Mouse (Mus musculus) hindbrain, postnatal 0 days (tissue): ENCODE measurements around the gene Fbxo3. TPM values are rescaled to one million over a fixed set of nuclear protein-coding genes. Genes with fewer than 3 reads are reported as not detected.
"Not testable (repeated sequence)": the region's sequence is repeated elsewhere in the genome, so short reads cannot be mapped to it uniquely, and the experiment has no call there.

Experiments used
- ATAC-seq: fragments of 200-750 bp; cut with Nextera tagmentation; 2 replicates; pipeline ENCODE4 v1.8.0; 2017; ENCODE audit warnings: mild to moderate bottlenecking, moderate TSS enrichment, moderate library complexity
- DNase-seq: peaks from one replicate; pipeline ENCODE4 v3.0.0-alpha.2; 2015; ENCODE audit warnings: low spot score
- H3K27ac ChIP-seq: fragments of 300-500 bp; sonication (generic); 2 replicates; pipeline ENCODE4 v1.5.1; 2014; ENCODE audit warnings: mild to moderate bottlenecking
- H3K27me3 ChIP-seq: fragments of 300-500 bp; sonication (generic); 2 replicates; pipeline ENCODE4 v1.6.1; 2014; ENCODE audit warnings: low read length, mixed read lengths; ENCODE audit not compliant: insufficient read depth
- H3K36me3 ChIP-seq: fragments of 300-500 bp; sonication (generic); 2 replicates; pipeline ENCODE4 v1.6.1; 2014; ENCODE audit warnings: low read length, mixed read lengths; ENCODE audit not compliant: insufficient read depth
- H3K4me1 ChIP-seq: fragments of 300-500 bp; sonication (generic); 2 replicates; pipeline ENCODE4 v1.6.1; 2014; ENCODE audit warnings: antibody characterized with exemption, low read length, mixed read lengths; ENCODE audit not compliant: insufficient read depth
- H3K4me2 ChIP-seq: fragments of 300-500 bp; sonication (generic); 2 replicates; pipeline ENCODE4 v1.6.1; 2014; ENCODE audit warnings: low read depth, mild to moderate bottlenecking, low read length, moderate library complexity, mixed read lengths
- H3K4me3 ChIP-seq: fragments of 300-500 bp; sonication (generic); 2 replicates; pipeline ENCODE4 v1.5.1; 2014; ENCODE audit warnings: low read length
- H3K9ac ChIP-seq: fragments of 300-500 bp; sonication (generic); replicated peaks from 2 replicates; pipeline ENCODE4 v1.6.1; 2014; ENCODE audit warnings: mild to moderate bottlenecking, low read length, moderate library complexity, mixed read lengths
- H3K9me3 ChIP-seq: fragments of 300-500 bp; sonication (generic); 2 replicates; pipeline ENCODE4 v1.6.1; 2016; ENCODE audit warnings: low read length, mixed read lengths
- CTCF ChIP-seq: IDR thresholded peaks from 2 replicates; pipeline ENCODE4 v1.5.1; 2016; ENCODE audit warnings: antibody characterized with exemption, control low read depth, low read depth
- WGBS: fragments of 180-500 bp; shearing (Covaris S2); extraction: QIAGEN DNeasy Blood & Tissue Kit; methylation state at CpG from one replicate; pipeline ENCODE4 v1.1.7; 2014; 5-methylcytosine and 5-hydroxymethylcytosine counted together
- polyA plus RNA-seq: library from polyadenylated mRNA; unstranded; fragments of >200 nt; fragmentation: Nextera tagmentation; extraction: Ambion mirVana; gene quantifications from 2 replicates; pipeline ENCODE4 v1.2.1, GENCODE M21; 2015
- total RNA-seq: library from RNA; depleted of rRNA; stranded (reverse); fragments of >200 nt; gene quantifications from 2 replicates; pipeline ENCODE4 v1.2.3, GENCODE M21; 2014

Fbxo3 gene
- total and polyA plus RNA-seq, 2 experiments from 2014 or later = 65.1 to 70.6 TPM

DNA sequence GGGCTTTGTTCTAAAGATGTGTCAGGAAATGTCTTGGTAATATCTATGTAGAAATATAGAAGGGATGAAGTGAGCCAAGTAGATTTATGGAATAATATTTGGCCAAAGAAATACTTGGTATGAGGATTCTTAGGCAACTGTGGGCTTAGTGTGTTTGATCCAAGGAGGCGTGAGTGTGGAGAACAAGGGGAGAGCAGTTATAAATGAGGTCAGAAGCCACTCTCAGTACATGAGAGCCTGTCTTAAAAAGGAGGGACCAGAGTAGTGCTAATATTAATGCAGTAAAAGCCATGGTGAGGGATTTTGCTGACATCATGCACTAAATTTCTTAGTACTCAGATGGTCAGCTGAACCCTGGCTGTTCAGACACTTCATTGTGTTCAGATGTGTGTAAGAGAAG is 30.9 kb downstream of the Fbxo3 start:
- no peak for TF ChIP-seq CTCF
- Histone ChIP-seq H3K36me3 (peaks cover 27% of the 10 kb centered on the region), H3K4me3 (no peak overlapping the region), H3K4me2 (no peak overlapping the region), H3K4me1 (no peaks in the 10 kb centered on the region), H3K27ac (no peak overlapping the region), H3K27me3 (no peaks in the 10 kb centered on the region), H3K9me3 (no peaks in the 10 kb centered on the region), H3K9ac (no peak overlapping the region)
- ATAC-seq = no peak
- 90% methylated on average over 1 of the region's 1 CpGs for WGBS
- DNase-seq = no peak

DNA sequence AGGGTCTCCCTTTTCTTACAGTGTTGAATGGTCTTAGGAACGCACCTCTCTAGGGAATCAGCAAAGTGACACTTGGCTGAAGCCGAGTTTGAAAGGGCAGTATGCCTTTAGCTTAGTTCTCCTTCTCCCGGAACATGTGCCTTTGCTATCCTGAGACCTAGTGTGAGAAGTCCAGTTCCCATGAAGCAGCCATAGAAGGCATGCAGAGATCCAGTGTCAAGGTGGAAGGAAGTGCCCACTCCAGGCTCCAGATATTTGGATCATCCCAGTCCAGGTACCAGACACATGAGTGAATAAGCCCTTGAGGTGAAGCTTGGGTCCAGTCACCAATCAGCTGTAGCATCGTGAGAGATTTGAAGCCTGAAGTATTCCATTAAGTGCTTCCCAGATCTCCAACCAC is 31.4 kb downstream of the Fbxo3 start:
- ATAC-seq = no peak
- H3K27me3 ChIP-seq = no peaks in the 10 kb centered on the region
- TF ChIP-seq CTCF = no peak
- peaks cover 23% of the 10 kb centered on the region for H3K36me3 ChIP-seq
- no peak for DNase-seq
- H3K4me1 ChIP-seq = no peaks in the 10 kb centered on the region
- no peak overlapping the region for H3K27ac ChIP-seq
- 97% methylated on average over 4 of the region's 4 CpGs for WGBS
- H3K4me2 ChIP-seq = no peak overlapping the region
- H3K4me3 ChIP-seq = no peak overlapping the region
- H3K9ac ChIP-seq = no peak overlapping the region
- no peaks in the 10 kb centered on the region for H3K9me3 ChIP-seq

DNA sequence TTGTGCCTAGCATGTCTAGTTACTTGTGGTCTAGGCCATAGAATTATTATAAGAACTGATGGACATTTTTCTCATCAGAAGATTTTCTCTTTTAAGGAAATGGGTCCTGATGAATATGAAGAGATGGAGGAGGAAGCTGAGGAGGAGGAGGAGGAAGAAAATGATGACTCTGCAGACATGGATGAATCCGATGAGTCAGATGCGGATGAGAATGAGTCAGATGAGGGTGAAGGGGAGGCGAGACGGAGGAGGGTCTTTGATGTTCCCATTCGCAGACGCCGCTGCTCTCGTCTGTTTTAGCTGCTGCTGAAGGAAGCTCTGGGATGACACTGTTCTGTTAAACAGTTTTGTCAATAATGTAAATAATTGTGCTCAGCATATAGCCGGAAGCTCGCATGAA is 32.3 kb downstream of the Fbxo3 start:
- Histone ChIP-seq H3K4me3 (no peak overlapping the region), H3K9me3 (no peaks in the 10 kb centered on the region), H3K9ac (no peak overlapping the region), H3K36me3 (peaks cover 15% of the 10 kb centered on the region), H3K4me1 (no peaks in the 10 kb centered on the region), H3K4me2 (no peak overlapping the region), H3K27ac (no peak overlapping the region), H3K27me3 (no peaks in the 10 kb centered on the region)
- WGBS = 88% methylated on average over 10 of the region's 10 CpGs
- ATAC-seq (no peak), DNase-seq (no peak)
- no peak for TF ChIP-seq CTCF

DNA sequence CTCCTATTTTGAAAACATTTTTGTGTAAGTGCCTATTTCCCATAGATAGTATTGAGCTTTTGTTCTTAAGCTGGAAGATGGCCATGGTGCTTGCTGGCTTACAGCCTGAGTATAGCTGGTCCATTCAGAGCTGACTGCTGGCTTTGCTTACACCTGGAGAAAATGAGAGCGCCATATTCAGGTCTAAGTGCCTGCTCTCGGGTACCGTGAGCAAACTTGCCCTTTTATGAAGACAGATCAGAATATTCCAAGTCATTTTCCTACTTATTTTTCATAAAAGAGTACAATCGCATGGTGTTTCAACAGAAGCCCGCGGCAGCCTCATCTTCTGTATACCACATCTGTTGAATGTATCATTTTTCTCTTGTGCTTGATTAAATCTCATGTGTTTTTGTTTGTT is 33.5 kb downstream of the Fbxo3 start:
- Histone ChIP-seq H3K4me1 (no peaks in the 10 kb centered on the region), H3K9ac (no peak overlapping the region), H3K4me3 (no peak overlapping the region), H3K36me3 (peaks cover 14% of the 10 kb centered on the region), H3K27ac (no peak overlapping the region), H3K27me3 (no peaks in the 10 kb centered on the region), H3K9me3 (no peaks in the 10 kb centered on the region), H3K4me2 (no peak overlapping the region)
- no peak for TF ChIP-seq CTCF
- ATAC-seq (no peak), DNase-seq (no peak)
- WGBS = 92% methylated on average over 6 of the region's 6 CpGs

DNA sequence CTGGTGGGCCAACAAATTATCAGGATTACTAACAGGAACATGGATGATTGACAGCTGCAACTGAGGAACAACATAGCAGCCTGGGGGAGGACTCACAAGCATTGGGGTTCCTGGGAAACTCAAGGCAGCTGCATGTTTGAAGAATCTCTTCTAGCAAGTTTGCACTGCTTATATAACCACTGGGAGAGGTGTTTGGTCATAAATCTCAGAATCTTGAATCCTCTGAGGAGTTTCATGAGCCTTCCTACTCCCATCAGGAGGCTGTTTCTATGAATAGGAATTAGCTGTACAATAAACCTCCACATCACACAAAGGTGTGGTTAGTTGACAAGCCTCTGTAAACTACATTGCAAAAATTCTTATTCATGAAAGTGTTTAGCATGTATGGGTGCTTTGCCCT is 35.1 kb downstream of the Fbxo3 start:
- Histone ChIP-seq H3K27ac (no peak overlapping the region), H3K4me2 (no peak overlapping the region), H3K9ac (no peak overlapping the region), H3K36me3 (peaks cover 14% of the 10 kb centered on the region), H3K27me3 (no peaks in the 10 kb centered on the region), H3K4me3 (no peak overlapping the region), H3K9me3 (no peaks in the 10 kb centered on the region), H3K4me1 (no peaks in the 10 kb centered on the region)
- no peak for DNase-seq
- TF ChIP-seq CTCF = no peak
- no peak for ATAC-seq

DNA sequence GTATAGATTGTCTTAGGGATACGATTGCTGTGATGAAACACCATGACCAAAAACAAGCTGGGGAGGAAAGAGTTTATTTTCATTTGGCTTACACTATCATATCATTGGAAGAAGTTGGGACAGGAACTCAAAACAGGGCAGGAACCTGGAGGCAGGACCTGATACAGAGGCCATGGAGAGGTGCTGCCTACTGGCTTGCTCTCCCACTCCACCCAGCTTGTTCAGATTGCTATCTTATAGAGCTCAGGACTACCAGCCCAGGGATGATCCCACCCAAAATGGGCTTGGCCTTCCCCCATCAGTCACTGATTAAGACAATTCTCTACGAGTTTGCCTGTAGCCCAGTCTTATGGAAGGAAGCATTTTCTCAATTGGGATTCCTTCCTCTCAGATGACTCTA is 36.6 kb downstream of the Fbxo3 start:
- Histone ChIP-seq H3K27ac (no peak overlapping the region), H3K36me3 (peaks cover 14% of the 10 kb centered on the region), H3K4me1 (no peaks in the 10 kb centered on the region), H3K9me3 (no peaks in the 10 kb centered on the region), H3K9ac (no peak overlapping the region), H3K4me2 (no peak overlapping the region), H3K4me3 (no peak overlapping the region), H3K27me3 (no peaks in the 10 kb centered on the region)
- WGBS = 92% methylated on average over 2 of the region's 2 CpGs
- no peak for TF ChIP-seq CTCF
- ATAC-seq (no peak), DNase-seq (no peak)

DNA sequence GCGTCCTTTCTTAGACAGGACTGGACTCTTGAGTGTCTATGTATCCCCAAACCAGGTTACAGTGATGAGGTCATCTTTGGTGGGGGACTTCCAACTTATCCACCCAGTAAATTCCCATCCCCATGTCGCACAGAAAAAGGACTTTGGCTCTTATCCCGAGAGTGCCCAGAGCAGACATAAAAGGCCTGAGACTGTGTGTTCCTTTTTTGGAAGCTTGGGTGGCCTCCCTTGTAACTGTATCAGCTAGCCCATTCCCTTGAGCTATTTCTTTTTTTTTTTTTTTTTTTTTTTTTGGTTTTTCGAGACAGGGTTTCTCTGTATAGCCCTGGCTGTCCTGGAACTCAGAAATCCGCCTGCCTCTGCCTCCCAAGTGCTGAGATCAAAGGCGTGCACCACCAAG is 38.0 kb downstream of the Fbxo3 start, which contains the start of gene Gm10912:
Gm10912 (plus strand) TSS at position 301 of the 400 bp plus-strand sequence.
- DNase-seq, H3K9me3 ChIP-seq, H3K27ac ChIP-seq, H3K27me3 ChIP-seq, H3K9ac ChIP-seq, H3K4me1 ChIP-seq, H3K36me3 ChIP-seq, H3K4me3 ChIP-seq, ATAC-seq, H3K4me2 ChIP-seq: not testable (repeated sequence)
- 92% methylated on average over 5 of the region's 6 CpGs for WGBS

DNA sequence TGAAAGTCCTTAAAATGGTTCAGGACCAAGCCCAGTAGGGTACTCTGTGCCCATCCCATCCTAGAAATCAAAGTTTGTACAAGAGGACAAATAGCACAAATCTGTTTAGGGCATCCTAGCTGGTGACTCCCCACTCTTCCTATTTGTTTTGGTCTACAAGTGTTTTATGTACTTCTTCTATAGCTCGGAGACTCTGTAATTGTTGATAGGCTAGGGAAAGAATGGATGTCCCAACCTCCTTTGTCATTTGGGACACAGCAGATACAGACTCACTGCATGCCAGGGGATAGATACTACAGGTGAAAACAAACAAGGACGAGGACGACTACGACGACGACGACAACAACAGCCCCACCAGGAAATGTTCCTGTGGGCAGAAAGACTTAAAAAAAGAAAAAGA is 40.9 kb downstream of the Fbxo3 start, which contains the start of gene Gm10799:
Gm10799 (minus strand) TSS at position 101 of the 400 bp plus-strand sequence.
- not testable (repeated sequence) for H3K36me3 ChIP-seq, DNase-seq, H3K4me3 ChIP-seq, H3K27me3 ChIP-seq, H3K9me3 ChIP-seq, H3K27ac ChIP-seq, H3K4me1 ChIP-seq, H3K9ac ChIP-seq, ATAC-seq, H3K4me2 ChIP-seq
- WGBS = 74% methylated on average over 7 of the region's 7 CpGs
